Mouse (Mus musculus): ENCODE measurements around the gene Kazn.

Kazn gene

DNA sequence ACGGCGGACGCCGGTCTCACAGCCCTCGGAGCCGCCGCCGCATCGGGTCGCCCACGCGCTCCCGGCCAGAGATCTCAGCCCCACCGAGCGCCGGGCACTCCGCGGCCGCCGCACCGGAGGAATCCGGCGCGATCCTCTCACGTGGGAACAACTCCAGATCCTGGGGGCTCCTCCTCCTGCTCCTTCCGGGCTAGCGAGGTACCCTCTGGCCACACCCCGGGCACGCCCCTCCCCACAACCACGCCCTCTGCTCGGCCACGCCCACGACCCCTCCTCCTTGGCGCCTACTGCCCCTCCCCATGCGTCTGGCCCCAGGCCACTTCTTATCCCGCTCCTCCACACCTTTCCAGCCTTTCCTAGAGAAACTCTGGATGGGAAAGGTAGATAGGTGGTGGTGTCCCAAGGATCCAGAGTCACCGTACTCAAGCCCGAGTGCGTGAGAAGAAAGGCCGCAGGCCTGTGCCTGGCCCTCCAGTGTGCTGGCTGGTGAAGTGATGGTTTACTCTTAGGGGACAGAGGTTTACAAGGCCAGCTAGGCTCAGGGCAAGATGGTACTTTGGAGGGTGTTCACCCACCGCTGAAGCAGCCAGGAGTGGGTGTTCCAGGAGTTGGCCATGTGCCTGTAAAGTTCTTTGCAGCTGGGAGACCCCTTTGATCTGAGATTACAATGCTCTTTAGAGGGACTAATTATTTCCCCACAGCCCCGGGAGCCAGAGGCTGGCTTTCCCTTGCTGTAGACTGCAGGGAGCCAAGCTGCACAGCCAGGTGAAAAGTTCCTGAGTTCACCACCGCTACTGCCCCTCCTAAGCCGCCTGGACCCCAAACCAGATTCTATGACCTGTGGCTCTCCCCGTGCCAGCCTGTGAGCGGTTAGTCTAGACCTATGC lies at the start of gene Kazn:
Gene Kazn (minus strand): TSS at position 162 of the 887 bp plus-strand sequence.
- DNase-seq (ENCODE audit: low spot score), result peak; percentile 89

DNA sequence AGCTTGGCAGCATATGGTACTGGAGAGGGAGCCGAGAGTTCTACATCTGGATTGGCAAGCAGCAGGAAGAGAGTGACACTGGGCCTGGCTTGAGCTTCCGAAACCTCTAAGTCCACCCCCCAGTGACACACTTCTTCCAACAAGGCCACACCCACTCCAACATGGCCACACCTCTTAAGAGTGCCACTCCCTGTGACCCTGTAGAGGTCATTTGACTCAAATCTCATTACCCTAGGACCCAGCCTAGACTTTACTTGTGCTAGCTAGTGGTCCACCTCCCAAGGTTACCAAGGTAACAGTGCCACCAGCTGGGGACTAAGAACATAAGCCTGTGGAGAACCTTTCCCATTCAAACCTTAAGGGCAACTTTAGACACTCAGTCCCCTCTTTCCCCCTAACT lies 46.3 kb upstream of the Kazn start:
- no peak for DNase-seq (ENCODE audit: low spot score)

DNA sequence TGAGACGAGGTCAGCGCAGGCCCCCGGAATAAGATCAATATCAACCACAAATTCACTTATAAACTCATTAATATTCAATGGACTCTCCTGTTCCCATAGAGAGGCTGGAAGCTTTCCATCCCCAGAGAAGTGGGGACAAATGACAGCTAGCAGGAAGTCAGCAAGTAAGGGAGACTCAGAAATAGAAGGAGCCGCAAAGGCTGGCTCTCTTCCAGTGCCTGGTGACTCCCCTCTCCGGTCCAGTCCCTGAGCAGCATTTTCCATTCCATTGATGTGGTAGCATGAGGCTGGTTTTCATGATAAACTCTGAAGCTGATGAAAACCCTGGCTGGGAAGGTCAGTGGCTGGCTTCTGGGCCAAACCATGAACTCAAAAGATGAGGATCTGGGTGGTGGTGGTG lies 44.7 kb upstream of the Kazn start:
- no peak for DNase-seq (ENCODE audit: low spot score)

DNA sequence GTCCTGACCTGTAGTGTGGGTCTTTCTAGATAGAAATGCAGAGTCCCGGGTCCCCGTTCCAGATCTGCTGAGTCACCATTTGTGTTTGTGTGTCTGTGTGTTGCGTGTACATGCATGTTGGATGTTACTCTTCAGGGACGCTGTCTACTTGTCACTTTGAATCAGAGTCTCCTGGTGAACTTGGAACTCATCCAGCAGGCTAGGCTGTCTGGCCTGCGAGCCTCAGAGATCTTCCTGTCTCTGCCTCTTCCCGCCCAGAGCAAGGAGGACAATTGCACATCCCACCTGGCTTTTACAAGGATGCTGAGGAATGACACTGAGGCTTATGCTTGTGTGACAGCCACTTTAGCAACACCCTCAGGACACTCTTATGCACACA lies 39.0 kb upstream of the Kazn start:
- no peak for DNase-seq (ENCODE audit: low spot score)

DNA sequence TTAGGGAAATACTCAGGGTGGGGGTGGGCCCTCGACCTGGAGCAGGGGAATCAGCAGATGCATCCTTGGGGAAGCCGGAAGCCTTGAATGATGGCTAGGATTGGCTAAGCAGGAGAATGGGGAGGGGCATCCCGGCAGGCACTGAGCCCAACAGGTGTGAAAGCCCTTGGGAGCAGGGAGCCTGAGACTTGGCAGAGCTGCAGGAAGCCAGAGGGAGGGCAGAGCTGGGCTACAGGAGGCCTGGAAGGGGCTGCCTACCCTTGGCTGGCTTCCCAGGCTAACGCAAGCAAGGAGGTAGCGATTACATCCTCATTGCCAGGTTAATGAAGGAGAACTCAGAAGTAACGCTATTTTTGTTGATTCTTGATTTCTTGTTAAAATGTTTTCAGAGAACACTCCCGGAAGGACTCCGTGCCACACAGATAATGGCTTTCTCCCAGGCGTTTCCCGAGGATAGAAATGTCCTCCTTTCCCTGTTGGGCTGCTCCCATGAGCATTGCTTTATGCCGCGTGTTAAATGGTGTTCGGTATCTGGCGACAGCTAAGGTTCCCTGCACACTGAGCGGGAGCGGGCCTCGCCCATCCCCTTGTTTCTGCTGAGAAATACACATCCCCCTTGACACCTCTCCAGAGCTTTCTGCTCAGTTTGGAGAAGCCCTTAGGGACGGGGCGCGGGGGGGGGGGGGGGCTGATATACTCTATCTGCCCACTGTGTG lies 38.4 kb upstream of the Kazn start:
- DNase-seq (ENCODE audit: low spot score), result no peak

DNA sequence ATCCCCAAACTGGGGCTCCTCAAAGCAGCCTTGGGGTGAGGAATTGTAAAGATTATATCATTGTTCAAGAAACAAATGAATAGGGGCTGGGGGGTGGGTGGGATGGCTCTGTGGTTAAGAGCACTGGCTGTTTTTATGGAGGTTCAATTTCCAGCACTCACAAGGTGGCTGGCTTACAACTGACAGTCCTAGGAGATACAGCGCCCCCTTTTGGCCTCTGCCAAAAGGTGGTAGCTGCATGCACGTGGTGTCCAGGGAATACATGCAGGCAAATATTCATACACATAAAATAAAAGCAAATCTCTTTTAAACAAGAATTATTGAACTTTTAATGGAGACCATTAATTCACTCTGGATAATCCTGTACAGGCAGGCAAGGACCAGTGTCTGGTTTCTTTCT lies 36.0 kb upstream of the Kazn start:
- peak; percentile 50 for DNase-seq (ENCODE audit: low spot score)

DNA sequence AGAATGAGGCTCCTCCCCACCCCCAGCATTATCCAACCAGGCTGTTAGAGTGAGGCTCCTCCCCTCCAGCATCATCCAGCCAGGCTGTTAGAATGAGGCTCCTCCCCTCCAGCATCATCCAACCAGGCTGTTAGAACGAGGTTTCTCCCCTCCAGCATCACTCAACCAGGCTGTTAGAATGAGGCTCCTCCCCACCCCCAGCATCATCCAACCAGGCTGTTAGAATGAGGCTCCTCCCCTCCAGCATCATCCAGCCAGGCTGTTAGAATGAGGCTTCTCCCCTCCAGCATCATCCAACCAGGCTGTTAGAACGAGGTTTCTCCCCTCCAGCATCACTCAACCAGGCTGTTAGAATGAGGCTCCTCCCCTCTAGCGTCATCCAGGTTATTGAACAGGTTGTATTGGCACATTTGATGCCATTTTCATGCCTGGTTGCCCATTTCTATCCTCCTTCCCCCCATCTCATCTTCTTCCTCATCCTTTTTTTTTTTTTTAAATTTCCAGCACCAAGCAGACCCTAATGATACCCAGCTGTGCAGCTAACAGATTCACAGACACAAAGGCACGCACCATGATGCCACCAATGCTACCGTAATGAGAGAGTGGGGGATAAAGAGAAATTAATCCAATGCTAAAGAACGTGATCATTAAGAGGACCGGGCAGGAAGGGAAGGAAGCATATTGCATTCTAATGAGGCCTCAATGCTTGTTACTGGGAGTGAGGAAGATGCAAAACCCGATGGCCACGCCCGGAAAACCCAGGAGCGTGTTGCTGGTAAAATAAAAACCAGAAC lies 35.4 kb upstream of the Kazn start:
- no peak for DNase-seq (ENCODE audit: low spot score)

DNA sequence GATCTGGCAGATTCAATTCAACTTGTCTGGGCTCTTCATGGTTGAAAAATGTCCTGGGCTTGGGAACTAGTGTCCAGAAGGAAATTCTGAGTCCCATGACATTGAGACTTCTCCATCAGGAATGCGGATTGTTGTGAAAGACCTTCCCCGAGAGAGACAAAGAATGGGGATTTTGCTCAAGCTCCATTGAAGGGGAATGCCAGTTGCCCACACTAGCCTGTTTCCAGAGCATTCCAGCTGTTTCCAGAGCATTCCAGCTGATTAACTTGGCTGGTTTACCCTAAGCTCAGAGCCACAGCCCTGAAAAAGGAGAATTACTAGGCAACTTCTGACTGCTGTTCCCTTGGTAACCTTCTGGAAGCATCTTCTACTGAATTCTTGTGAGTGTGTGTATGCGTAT lies 32.3 kb upstream of the Kazn start:
- DNase-seq (ENCODE audit: low spot score), result no peak

DNA sequence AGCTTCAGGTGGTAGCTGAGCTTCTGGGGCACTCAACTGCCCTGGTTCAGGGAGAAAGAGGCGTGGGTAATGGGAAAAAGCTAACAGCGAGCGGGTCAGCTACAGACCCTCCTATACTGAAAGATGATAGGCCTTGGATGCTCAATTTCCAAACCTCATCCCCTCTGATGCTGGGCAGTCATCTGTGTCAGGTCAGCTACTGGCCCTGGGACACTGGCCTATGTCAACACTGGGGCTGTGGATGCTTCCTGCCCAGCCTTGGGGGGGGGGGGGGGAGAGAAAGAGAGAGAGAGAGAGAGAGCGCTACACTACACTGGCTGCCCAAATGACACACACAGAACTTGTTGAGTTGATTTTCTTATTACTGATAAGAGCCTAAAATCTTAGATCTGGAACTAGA lies 28.6 kb upstream of the Kazn start:
- no peak for DNase-seq (ENCODE audit: low spot score)

DNA sequence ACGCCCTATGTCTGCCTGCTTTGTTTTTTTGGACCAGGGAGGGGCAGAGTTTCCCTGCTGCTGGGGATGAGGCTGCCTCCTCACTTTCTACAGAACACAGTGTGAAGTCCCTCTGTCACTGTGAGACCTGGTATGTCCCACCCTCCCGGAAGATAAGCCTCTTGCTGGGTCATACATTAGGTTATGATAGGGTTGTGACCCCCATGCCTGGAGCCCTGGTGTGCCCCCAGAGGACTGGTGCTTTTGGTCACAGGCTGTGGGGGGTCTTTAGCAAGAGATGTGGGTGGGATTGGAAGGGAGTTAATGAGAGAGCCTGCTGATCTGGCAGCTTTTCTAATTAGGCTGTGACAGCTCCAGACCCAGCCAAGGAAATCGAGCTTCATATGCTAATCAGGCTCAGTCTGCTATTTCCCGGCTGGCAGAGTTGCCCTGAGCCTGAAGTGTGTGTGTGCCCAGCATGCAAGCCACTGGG lies 28.2 kb upstream of the Kazn start:
- peak; percentile 61 for DNase-seq (ENCODE audit: low spot score)

DNA sequence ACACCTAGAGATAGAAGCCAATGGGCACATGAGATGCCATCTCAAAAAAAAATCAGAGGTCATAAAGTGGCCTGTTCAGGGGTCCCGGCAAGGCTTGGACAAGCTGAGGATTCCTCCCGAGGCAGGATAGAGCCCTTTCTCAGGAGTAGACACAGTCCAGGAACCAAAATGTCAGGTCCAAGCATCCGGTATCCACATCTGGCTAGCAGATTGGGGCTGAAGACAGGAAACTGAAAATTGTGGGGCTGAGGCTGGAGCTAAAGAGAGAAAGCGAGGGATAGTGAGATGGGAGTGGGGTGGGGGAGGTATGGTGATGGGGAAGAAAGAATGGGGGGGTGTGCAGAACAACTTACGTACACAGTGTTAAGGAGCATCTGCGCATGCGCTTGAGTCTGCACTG lies 25.1 kb upstream of the Kazn start:
- DNase-seq (ENCODE audit: low spot score), result no peak

DNA sequence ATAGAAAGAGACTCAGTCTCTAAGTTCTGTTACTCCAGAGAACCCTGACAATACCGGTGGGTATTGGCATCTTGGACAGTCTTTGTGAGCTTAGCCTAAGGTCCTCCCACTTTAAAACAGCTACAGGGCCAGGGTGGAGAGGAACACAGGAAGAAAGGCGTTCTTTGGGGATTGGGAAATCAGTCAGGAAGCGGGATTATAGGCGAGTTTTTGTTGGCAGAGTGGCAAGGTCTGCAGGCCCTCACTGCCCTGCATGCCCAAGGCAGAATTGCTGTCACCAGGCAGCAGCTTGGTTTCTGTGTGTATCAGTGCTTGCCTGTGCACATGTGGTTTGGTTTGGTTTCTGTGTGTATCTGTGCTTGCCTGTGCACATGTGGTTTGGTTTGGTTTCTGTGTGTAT lies 22.5 kb upstream of the Kazn start:
- no peak for DNase-seq (ENCODE audit: low spot score)

DNA sequence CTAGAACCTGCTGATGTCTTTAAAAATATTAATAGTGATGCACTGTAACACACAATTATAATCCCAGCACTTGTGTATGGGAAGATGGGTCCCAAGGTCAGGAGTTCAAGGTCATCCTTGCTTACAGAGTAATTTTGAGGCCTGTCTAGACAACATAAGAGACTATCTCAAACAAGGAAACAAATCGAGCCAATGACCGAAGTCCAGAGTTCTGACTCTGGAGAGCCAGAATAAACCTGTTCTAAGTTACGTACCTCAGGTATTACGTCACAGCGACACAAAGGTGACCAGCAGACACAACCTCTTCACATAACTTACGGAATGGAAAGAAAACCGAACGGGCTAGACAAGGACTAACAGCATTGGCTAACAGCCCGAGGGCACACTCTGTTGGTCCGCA lies 19.5 kb upstream of the Kazn start:
- no peak for DNase-seq (ENCODE audit: low spot score)

DNA sequence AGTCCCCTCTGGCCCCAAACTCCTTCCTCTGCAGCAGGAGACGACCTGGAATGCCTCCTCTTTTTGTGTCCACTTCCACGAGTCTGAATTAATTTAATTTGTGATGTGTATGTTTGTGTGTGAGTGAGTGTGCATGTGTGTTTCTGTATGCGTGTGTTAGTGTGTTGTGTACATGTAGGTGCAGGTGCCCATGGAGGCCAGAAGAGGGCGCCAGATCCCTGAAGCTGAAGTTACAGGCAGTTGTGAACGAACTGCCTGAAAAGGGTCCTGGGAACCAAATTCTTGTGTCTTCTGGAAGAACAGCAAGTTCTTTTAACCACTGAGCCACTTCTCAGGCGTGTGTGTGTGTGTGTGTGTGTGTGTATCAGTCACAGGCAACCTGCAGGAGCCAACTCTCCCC lies 14.9 kb upstream of the Kazn start:
- DNase-seq (ENCODE audit: low spot score), result peak; percentile 34

DNA sequence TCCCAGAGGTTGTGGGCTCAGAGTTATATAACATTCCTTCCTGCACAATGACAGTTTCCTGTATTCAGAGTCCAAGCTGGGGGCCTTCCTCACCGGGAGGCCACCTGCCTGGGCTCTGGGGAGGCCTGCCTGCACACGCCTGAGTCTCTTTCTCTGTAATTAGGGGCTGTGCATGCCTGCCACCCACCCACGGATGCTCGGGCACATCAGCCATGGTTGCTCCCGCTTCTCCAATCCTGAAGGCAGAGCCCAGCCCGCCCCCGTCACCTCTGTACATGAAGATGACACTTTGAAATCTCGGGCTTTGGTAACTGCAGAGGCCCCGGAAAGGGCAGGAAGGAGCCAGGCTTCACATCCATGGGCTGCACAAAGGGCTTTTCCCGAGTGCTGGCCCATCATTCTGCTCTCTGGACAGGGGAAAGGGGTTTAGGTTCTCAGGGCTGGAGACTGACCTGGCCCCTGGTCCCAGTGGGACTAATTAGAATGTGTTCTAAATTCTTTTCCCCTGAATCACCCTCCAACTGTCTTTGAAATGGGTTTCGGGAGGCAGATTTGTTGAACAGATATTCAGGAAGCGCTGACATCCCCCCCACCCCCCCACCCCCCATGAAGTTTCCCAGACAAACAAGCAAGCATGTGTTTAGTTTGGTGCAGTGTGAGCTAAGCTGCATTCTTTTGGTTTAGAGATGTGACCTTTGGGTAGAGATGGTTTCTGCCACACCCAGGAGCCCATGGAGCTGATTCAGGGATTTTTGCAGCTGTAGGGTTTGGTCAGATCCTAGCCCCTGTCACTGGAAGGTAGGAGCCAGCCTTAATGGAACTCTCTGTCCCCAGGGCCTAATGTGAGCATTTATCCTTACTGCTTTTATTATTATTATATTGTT lies 12.5 kb upstream of the Kazn start:
- no peak for DNase-seq (ENCODE audit: low spot score)

DNA sequence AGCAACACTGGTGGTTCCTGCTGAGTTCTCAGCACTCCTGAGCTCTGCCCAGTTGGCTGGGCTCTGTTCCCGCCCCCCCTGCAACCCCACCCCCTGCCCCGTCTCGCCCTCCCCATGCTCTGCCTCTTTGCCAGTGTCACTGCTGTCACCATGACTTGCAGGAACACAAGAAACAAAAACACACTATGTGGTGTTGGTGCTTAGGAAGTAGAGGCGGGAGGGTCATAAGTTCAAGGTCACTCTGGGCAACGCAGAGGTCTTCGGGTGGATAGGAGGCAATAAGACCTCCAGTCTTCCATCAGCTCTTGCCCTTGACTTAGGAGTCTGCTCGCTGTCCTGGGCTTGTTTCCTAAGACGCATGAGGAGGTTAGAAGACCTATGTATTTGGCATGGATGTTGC lies 10.9 kb upstream of the Kazn start:
- no peak for DNase-seq (ENCODE audit: low spot score)

DNA sequence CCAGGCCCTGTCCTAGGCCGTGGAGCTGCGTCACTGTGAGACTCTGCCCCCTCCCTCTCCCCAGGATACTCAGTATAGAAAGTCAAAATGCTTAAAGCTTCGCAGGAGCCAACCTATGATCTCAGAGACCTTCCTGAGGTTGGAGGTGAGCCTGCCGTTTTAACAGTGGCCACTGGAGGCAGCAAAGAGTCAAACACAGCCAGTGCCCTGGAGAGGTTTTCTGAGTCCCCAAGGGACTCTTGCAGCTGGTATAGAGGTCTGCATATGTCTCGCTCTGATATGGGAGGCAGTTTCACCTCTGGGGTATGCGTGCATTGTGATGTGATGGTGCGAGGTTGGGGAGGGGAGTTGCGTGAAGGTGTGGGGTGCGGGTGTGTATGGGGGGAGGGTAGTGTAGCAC lies 10.2 kb upstream of the Kazn start:
- peak; percentile 84 for DNase-seq (ENCODE audit: low spot score)

DNA sequence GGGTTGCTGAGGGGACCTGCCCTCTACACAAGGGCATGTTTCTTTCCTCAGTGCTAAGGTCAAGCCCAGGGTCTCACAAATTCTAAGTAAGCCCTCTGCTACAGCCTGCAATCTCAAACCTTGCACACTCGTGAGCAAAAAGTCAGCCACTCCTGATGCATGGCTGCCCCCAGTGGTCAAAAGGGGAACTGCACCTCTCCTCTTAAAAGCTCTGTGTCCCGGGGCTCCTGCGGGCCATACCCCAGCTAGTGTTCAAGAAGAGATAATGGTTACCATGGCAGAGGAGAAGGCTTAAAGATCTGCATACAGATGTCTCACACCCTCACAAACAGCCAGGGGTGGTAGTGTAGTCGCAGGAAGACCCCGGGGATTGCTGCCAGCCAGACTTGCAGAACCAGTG lies 9.2 kb upstream of the Kazn start:
- peak; percentile 95 for DNase-seq (ENCODE audit: low spot score)

DNA sequence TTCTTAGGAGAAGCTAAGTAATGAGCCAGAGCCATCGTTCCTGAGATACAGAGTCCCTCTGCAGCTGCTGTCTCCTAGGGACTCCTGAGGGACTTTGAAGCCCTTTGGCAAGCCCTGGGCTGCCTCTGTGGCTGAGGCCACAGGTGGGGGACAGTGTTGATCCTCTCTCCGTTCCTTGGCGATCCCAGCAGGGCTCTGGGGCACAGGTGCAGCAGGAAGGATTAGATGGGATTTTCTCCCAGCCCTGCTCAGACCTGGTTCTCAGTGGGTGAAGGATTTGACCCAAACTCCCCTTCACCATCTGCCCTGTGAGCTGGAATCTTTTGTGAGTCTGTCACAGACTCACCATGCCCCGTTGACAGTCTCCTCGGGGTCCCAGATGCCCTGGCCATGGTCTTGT lies 7.5 kb upstream of the Kazn start:
- peak; percentile 22 for DNase-seq (ENCODE audit: low spot score)

DNA sequence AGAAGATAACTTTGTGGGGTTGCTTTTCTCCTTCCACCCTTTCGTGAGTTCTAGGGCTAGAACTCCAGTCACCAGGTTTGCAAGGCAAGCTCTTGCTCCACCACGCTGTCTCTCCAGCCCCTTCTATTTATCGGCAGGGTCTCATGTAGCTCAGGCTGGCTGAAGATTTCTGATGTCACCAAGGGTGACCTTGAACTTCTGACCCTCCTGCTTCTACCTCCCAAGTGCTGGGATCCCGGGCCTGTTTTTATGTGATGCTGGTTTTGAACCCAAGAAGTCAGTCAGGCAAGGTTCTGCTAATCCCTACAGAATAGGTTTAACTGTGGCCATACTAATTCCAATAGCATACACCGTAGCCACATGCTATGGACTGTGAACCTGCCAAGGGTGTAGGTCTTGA lies 5.4 kb upstream of the Kazn start:
- no peak for DNase-seq (ENCODE audit: low spot score)

DNA sequence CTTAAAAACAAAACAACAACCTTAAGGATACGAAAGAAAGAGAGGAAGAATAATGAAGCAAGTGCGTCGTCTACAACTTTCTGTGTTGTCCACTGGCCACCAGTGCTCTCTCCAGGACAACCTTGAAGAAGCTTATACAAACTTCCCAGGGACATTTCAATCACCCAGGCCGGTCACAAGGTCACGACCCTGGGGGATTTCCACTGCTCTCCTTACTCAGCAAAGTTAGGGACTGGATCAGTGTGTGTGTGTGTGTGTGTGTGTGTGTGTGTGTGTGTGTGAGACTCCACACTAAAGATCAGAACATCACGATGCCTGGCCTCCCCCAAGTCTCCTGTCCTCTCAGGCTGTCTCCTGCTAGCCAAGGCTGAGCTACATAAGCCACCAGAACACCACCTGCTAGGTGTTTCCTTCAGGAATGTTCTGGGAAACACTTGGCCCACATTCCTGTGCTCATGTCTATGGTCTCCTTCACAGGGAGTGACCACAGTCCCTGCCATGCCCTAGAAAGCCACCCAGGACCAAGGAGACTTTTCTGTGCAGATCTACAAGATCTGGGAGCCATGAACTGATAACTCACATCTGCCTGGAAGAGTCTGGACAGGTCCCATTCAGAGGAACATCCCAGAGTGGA lies 3.7 kb upstream of the Kazn start:
- DNase-seq (ENCODE audit: low spot score), result no peak

Measured in retina, embryonic 14.5 days (tissue).